Mouse (Mus musculus) NIH3T3 (cell line): Measurements from ENCODE around the gene Rpl19.

Experiments
- DNase-seq: peaks from one replicate; pipeline ENCODE4 v3.0.0-alpha.2; 2012; ENCODE audit warnings: low read depth

Rpl19 gene

DNA sequence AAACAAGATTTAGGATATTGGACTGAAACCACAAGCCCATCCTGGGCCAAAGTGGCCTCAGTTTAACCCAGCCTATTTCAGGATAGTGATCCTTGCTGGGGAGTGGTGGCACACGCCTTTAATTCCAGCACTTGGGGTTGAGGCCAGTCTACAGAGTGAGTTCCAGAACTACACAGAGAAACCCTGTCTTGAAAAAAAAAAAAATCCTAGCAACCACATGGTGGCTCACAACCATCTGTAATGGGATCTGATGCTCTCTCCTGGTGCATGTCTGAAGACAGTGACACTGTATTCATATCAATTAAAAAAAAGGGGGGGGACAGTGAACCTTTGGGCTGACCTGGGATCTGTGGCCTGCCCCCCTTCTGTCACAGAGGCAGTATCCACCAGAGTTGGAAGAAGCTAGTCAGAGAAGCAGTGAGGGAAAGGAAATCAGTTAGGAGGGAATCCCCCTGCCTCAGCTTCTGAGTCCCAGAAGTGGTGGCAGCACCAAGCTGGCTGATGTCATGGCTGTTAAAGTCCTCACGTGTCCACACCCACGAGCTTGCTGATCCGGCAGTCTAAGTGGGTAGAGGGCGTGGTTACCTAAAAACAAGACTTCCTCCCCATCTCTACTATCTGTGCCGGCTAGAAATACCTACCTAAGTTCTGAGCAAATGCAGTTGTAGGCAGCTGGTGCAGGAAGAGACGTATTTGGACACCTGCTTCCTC, 27.5 kb upstream of the Rpl19 start:
- no peak for DNase-seq

DNA sequence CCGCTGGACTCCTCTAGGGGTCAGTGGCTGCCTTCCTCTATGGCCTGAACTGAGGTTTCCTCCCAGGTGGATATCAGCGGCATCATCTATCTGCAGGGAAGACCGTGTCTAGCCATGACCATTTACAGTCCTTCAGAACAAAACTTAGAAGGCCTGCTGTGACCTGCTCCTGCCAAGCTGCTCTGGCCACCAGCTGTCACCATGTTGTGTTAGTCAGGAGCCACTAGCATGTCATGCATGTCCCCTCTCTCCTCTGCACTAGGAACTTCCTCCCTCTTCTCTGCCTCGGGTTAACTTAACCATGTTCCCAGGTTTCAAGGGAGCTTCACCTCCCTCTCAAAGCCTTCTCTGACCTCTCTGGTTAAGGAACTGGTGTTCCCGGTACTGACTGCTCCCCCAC, 26.8 kb upstream of the Rpl19 start:
- no peak for DNase-seq

DNA sequence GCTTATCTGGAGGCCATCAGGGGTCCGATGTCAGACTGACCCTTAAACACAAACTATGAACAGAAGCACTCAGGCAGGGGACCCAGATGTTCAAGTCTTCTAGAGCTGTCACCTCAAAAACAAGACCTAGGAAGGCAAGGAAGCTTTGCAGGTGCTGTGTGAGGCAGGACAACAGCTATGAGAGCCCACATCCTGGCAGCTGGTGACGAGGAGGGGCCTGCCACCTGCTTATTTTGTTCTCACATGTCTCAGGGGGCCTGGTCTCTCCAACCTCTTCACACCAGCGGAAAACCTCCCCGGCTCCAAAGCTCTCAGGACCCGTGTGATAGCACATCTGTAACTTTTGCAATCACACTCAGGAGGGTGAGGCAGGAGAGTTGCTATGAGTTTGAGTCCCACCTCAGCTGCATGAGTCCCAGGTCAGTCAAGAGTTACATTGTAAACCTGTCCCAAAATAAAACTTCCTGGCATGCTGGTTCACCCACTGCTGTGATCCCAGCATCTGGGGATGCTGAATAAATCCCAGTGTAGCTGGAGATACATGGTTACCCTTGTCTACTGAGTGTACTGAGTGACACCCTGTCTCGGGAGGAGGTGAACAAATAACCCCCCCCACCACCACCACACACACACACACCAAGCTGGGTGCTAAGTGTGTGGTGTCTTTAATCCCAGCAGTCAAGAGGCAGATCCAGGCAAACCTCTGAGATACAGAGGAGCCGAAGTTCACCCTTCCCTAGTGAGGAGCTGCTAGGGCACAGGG, 26.0 kb upstream of the Rpl19 start:
- DNase-seq = no peak

DNA sequence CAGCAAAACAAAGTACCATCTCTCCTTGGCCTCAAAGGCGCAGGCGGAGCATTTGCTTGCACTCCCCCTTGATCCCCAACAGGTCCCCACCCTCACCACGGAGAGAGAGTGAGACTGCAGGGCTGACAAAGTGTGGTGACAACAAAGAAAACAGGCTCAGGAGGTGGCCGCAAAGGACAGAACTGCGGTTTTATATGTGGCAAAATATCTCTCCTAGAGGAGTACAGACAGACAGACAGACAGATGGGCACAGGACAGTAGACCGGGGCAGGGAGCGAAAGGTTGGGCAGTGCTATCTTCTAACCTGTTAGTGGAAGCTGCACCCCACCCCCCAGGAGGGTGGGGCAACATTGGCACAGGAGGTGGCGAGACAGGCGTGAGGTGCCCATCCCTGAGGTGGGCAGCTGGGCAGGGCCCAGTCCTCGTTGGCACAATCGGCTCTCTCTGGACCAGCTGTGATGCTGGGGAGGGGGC, 25.1 kb upstream of the Rpl19 start:
- no peak for DNase-seq

DNA sequence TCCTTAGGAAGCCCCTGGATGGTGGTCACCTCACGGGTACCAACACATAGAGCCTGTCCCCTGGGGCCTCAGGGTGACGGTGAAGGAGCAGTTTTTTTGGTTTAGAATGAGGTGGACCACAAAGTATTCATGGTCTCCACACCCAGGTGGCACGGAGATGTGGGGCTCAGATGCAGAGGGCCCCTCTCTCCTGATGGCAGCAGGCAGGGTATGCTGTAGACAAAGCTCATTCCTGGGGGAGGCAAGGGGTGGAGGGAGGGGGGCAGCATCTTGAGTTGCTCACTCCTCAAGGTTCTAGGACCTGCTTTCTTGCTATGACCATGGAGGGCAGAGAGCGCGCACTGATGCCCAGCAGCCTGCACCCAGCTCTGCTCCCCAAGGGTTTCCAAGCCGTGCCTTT, 24.5 kb upstream of the Rpl19 start:
- no peak for DNase-seq

DNA sequence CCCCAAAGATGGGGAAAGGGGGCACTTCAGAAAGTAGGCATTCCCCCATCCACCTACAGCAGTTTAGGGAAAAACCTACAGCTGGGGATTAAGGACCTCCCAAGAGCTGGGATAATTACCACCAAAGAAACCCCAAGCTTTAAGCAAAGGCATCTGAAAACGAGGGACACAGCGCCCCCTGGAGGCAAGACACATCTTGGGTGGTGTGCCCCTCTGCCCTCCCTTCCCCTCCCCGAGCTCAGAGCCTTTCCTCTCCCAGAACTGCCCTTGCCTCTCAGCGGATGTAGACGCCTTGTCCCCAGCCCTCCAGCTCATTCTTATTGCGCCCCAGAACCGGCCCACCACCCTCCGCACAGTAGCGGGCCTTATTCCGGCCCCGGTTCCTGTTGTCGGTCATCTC, 23.9 kb upstream of the Rpl19 start:
- DNase-seq = peak; percentile 76

DNA sequence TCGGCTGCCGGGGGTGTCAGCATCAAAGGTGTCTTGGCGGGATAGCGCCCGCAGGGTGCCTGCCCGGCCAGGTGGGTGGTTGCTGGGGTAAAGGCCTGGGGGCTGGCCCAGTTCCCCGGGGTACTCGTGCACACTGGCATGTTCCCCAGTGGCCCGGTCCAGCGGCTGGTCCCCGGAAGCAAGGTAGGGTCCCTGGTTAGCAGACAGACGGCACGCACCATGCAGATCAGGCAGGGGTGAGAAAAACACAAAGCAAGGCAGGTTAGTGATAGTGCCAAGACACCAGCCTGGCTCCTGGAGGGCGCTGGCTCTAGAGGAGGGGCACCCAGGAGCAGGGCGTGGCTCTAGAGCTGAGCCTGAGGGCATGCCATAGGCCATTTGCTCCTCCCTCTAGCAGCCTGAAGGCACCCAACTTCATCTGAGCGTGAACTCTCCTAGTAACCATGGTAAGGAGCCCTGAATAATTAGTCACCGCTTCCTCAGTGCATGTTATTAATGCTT, 23.3 kb upstream of the Rpl19 start:
- no peak for DNase-seq

DNA sequence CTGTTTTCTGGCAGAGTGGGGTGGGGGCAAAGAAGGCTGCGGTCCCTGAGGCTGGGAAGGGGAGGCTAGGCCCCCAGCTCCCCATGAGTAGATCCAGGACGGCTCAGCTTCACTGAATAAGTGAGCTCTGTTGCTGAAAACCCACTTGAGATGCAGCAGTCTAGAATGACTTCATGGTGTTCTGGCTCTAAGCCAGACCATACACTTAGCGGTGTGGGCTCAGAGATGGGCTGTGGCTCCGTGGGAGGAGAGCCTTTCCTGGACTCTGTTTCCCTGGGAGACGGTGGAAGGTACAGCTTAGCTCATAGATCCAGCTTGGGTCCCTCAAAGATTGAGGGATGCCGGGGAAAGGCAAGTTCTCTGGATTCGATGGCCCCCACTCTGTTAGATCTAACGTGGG, 22.3 kb upstream of the Rpl19 start:
- peak; percentile 52 for DNase-seq

DNA sequence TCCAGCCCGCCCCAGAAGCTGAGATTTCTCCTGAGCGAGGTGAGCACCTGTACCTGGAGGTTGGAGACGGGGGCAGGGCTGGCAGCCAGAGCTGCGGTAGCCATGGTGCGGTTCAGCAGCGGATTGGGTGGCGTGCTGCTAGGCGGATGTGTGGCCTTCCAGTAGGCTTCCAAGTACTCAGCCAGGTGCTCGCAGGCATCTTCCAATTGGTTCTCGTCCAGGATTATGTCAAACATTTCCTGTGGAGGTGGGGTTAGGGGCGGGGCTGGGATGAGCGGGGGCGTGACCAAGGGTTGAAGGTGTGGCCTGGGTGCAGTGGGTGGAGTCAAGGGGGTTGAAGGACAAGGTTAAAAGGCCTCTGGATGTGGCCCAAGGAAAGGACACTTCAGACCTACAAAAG, 21.4 kb upstream of the Rpl19 start:
- no peak for DNase-seq

DNA sequence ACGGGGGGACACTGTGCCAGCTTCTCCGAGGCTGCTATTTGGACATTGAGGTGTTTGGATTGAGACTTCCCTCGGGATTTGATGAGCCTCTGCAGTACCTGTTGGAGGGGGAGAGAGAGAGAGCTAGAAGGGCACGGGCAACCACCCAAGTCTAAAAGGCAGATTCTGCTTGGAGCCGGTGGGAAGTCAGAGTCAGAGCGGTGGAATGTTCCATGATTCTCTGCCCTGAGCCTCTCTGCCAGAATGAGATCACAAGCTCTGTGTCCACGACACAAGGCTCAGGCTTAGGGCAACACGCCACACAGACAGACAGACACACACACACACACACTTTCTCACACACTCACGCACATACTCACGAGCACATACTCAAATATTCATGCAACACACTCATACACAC, 20.8 kb upstream of the Rpl19 start:
- DNase-seq = peak; percentile 88

DNA sequence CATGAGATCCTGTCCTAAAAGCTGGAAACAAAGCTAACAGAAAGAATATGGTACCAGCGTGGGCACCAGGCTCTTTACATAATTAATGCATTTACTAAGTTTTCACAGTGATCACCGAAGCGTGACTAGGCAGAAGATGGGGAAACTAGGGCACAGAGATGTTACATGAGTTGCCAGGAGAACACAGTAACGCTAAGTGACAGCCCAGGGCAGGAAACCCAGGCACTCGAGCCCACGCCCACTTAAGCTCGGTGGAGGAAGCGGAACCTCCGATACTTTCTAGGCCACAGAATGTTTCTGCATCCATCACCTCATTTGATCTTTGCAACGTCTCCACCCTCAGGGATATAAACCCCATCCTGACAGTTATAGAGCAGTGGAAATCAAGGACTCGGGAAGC, 18.4 kb upstream of the Rpl19 start:
- DNase-seq = no peak

DNA sequence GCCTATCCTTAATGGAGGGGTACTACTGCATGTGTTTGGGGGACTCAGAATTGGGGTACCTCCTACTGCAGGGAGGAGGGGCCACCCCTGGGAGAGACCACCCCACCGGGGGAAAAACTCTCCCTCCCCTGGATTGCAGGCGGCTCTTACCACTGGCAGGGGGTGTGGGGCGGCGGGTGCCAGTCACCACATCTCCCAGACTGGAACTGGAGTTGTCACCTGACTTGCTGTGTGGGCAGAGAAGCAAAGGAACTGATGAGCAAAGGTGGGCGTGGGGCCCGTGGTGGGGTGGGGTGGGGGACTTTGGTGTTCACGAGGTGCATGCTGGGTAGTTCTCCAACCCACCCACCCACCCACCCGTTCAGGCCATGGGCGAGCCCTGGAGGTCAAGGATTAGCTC, 14.8 kb upstream of the Rpl19 start:
- DNase-seq = no peak

DNA sequence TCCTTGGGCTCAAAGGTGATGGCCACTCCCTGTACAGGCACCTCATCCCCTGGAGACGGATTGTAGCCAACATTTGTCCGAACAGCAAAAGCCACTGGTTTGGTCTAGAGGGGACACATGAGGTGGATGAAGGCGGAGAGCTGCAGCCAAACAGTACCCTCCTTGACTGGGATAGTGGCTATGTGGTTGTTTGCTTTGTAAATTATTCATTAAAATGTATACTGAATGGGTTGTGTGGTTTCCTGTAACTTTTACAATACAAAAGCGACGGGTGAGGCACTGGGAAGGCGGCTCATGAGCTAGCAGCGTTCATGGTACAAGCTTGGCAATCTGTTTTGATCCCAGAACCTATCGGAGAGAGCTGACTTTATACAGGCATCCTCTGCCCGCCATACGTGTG, 13.7 kb upstream of the Rpl19 start:
- no peak for DNase-seq

DNA sequence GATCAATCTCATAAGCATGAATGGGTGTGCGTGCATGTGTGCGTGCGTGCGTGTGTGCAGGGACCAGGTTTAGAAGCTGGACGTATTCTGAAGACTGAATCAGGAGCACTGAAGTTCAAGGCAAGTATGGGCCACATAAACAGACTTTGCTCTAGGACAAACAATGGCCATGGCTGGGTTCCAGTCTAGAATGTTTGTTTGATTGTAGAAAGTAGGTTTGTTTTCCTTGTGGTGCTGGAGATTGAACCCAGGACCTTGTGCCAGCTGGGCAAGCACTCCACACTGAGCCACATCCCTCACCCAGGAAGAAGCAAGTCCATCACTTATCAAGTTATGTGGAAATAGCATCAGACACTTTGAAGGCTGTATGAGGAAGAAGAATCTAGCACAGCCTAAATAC, 10.3 kb upstream of the Rpl19 start:
- no peak for DNase-seq

DNA sequence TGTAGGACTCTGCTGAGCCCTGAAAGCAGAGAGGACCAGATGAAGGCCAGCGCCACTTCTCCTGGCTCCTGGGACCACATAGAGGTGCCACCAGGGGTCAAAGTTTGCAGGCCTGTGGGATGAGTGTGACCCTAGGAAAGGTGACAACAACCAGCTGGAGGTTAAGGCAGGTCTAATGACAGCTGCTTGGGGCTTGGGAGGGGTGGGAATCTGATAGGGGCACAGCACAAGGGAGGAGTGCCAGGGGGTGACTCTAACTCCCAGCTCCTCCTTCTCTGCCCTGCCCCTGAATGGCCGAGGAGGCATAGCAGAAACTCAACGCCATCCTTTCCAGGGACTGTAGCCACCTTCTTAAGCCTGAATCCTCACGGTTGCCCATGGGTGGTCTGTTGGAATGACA, 9.7 kb upstream of the Rpl19 start:
- DNase-seq = no peak

DNA sequence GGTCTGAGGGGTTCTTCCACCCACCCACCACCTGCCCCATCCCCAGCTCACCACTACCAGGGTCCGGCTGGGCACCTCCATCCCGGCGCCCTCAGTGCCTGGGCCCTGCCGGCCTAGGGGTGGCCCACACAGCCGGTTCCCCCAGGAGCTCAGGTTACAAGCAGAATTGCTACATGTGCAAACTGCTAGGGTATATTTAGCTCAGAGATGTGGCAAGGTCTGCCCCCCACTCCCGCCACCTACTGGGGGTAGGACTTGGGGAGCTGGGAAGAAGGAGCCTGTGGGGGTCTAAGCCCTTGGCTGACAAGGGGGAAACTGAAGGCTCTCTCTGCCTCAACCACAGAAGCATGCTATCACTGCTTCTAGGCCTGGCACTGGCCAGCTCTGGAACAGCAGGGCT, 8.3 kb upstream of the Rpl19 start:
- no peak for DNase-seq

DNA sequence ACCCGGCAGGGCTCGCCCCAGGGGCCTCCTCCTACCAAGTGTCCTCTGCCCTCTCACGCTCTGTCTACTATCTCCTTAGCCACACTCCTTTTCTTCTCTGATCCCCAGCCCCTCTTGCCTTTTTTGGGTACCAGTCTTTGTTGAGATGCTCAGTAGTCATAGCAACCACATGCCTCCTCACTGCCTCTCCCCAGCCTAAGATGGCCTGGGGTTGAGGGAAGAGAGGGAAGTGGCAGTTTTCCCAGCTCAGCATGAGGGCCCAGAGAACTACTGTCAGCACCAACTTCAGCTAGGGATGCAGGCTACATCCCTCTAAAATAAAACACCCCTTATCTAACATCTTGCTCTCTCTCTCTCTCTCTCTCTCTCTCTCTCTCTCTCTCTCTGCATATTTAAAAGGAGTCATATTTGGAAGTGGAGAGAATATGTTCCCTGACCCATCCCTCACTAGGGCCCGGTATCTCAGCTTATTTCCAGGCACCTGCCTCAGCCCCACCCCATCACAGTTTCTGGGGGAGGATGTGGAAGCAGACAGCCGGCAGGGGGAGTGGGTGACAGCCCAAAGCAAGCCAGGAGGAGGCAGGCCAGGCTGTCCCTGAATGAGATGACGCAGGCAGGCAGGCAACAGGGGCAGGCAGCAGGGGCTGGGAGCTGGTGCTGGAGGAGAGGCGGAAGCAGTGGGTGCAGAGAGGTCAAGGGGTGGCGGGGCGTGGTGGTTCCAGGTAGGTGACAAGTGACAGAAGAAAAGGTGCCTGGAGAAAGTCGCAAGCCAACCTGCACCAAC, 7.5 kb upstream of the Rpl19 start:
- no peak for DNase-seq

DNA sequence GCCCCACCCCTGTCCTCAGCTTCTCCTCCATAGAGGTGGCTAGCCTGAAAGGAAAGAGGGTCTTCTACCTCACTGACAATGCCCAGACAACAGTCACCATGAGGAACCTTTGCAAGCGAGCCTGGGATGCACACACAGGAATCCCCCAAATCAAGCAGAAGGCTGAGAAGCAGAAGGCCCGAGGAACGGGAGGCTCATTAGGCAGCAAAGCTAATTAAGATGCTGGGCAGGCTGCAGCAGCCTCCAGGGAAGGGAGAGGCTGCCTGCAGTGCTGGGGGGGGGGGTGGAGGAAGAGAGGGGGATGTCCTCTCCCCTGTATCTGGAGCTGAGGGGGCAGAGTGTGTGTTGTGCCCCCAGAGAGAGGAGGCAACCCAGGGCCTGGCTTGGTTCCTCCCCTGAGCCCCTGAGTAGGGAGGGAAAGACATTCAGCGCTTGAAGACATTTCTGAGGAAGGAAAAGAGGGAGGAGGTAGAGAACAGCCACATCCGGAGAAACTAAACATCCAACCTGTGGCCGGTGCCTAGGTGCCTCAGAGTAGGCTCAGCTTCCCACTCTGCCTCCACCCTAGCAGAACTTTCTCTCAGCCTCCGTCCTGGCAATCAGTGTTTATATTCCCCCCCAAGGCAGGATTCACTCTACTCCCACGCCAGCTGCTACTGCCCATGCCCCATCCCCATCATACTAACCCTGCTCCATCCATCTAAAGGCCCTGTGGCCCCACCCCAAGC, 6.5 kb upstream of the Rpl19 start:
- no peak for DNase-seq

DNA sequence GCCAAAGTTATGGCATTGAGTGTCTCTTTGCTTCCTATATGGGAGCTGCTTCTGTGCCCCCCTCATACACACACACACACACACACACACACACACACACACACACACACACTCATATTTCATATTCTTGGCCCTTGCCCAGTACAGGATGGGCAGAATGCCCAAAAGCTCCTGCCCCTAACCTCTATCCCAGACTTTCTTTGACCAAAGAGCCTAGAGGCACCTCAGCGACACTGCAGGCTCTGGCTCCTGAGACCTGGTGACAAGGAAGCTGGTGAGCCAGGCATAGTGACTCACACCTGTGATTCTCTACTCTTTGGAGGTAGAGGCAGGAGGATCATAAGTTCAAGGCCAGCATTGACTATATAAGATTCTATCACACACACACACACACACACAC, 5.8 kb upstream of the Rpl19 start:
- peak; percentile 56 for DNase-seq

DNA sequence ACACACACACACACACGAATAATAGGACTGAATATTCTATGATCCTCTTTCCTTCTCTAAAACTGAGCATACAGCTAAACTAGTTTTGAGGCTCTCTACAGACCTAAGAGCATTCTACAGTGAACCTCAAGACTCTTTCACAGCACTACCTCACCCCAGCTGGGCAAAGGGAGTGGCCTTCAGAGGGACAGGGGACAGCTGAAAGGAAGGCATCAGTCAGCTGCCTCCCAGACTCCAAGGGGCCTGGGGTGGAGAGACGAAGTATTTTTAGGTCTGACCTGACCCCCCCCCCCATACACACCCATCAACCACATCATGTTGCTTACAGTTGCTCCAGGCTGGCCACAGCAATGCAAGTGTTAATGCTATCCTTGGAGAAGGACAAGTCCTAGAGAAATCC, 5.4 kb upstream of the Rpl19 start:
- no peak for DNase-seq

DNA sequence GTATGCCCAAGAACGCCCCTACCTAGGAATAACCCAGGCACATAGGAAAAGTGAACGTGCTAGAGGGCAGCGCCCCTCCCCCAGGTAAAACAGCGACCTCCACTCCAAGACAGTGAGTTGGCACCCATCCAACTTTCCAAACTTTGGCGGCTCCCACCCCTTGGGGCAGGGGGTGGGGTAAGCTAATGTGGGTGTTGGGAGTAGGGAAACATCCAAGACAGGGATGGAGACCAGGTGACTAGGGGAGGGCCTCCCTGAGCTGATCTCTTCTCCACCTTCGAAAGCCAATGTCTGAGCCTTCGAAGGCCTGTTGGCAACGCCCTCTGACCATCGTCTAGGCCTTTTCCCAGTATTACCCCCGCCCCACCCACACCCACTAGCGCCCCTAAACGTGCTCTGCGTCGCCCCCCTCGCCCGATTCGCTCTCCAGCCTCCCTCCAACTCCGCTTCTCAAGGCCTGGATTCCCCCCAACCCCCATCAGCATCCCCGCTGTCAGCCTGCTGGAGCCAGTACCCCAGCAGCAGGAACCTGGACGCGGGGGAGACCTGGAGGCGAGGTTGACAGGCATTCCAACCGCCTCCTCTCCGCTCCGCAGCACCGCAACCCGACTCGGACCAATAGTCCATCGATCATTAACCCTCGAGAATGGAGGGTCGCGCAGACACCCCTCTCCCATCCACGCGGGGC, 4.8 kb upstream of the Rpl19 start:
- DNase-seq = peak; percentile 67

DNA sequence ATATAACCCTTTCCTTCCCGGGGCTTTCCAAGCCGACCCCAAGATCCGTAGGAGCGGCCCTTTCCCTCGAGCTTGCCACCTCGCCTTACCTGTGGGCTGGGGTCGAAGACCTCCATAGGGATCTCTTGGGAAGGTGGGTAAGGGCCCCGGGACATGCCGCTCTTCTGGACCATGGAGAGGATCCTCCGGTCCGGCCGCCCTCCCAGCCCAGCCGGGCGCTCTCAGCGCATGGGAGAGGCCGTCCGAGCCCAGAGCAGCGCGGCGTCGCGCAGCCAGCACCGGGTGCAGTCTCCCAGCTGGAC, 4.3 kb upstream of the Rpl19 start:
- no peak for DNase-seq
